Mouse (Mus musculus): ENCODE data around the gene Lins1. TPM values are rescaled to one million over a fixed set of nuclear protein-coding genes. Genes with fewer than 3 reads are reported as not detected.

Gene Lins1
- 10 to 100 TPM in 1 of 2 experiments, 1 to 10 TPM in 1; 9.7 to 10.1 TPM for total RNA-seq (2021)

DNA sequence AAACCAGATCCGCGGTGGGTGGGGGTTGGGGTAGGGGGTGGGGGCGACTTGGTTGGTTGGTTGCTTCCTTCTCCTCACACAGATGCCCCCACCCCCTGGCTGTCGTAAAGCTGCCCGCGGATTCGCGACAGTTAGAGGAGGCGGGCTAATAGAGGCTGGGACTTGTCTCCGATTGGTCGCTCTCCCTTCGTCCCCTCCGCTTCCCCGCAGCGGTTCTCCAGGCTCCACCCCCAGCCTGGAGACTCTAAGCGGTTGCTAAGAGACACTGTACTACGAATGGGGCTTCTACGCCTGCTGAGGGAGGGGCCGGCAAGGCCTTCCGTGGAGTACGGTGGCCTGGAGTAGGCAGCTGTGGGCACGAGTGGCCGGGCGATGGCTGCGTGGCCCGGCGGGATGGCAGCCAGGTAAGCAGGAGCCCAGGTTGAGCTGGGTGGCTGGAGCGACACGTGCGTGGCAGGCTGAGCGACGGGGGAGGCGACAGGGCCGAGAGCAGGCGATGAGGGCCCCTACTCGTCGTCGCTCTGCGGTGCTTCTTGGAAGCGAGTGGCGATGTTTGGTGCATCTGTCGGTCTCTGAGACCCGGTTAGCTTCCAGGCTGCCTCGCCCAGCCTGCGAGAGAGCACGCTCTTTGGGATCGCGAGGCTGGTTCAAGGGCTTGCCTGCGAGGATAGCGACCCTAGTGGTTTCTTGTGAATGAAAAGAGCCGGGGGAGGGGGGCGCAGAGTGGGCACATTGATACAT is at the start of gene Lins1:
Gene Lins1 (plus strand): TSS at position 270 of the 741 bp plus-strand sequence.
- DNase-seq, result peak; percentile 98 to 99

GRCm38 (mm10) chr7:66645736-66646135 is 44.0 kb upstream of the Lins1 start:
- DNase-seq, result no peak

GRCm38 (mm10) chr7:66649181-66649580 is 40.5 kb upstream of the Lins1 start:
- no peak for DNase-seq

DNA sequence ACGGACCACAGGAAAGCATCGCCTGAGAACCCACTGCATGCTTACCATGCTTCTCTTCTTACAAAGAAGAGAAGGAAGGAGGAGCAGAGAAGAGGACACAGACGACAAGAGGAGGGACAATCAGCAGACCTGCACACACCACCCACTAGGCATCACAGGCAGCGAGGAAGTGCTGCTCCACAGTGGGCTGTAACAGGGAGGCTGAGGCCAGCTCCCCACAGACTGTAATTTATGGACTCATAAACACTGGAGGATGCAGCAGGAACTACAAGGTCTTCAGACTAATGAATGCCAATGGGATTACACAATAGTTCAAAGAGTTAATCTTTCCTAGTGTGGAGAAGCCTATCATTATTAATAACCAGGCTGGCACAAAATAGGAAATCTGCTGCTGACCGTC is 38.8 kb upstream of the Lins1 start:
- no peak for DNase-seq

GRCm38 (mm10) chr7:66652216-66652615 is 37.5 kb upstream of the Lins1 start:
- no peak for DNase-seq

DNA sequence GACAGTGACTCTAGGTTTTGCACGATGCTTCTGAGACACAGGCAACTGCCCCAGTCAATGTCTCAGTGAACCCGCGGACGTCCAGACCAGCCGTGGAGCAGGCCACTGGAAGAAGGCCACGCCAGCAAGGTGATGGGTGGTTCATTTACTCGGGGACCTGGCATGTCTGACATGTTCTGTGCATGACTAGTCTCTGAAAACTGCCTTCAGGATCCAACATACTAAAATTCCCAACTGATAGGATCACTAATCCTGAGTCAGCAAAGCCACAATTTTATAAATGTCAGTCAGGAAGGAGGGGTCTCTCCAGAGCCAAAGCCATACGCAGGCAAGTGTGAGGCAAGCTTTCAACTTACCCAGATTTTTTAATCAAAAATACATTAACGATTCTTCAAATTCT is 36.1 kb upstream of the Lins1 start:
- DNase-seq, result no peak

GRCm38 (mm10) chr7:66655471-66655870 is 34.2 kb upstream of the Lins1 start:
- no peak for DNase-seq

DNA sequence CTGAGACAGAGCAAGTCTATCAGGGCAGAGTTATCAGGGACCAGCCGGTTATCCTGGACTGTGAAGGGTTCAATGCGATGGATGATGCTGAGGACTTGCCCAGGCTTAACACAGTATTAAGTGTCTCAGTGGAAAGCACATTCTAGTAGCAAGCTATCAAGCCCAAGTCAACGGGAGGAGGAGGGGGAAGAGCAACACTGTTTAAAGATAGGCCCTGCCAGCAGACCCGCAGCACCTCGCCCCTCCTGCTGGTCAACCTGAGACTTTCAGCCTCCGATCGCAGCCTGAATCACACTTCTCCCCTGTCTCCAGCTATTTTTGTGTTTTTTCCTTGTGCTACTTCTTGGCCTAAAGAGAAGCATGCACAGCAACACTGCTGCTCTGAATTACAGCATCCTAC is 29.4 kb upstream of the Lins1 start:
- DNase-seq, result no peak

- DNase-seq, result no peak
Measured at GRCm38 (mm10) chr7:66660972-66661371, 28.7 kb upstream of the Lins1 start.

DNA sequence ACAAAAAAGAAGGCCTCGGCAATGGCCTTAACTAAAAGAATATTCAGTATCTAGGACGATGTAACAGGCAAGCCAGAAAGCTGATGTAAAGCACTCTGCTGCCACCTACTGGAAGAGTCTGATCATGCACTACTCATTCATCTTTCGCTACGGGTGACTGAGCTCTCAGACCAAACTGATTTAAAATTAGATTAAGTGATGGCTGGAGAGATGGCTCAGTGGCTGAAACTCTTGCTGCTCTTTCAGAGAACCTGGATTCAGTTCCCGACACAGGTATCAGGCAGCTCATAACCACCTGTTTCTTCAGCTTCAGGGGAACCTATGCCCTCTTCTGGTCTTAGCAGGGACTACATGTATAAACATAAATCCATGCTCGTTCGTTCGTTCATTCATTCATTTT is 28.1 kb upstream of the Lins1 start:
- peak; percentile 62 to 76 for DNase-seq

DNA sequence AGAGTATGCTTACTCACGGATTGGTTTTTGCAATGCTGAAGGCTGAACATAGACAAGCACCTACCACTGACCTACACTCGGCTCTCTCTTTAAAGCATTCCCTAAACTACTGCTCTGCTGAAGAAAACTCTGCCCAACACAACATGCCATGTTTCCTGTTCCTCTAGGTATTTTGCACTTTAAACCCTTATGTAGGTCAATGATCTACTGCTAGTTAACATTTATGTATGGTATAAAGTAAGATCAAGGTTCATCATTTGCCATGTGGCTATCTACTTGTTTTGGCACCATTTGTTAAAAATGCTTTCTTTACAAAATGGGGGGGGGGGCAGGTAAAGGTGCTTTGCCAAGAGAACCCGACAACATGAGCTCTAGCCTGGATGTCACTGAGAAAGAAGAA is 26.1 kb upstream of the Lins1 start:
- no peak for DNase-seq

- no peak for DNase-seq
Measured at GRCm38 (mm10) chr7:66667064-66667463, 22.6 kb upstream of the Lins1 start.

DNA sequence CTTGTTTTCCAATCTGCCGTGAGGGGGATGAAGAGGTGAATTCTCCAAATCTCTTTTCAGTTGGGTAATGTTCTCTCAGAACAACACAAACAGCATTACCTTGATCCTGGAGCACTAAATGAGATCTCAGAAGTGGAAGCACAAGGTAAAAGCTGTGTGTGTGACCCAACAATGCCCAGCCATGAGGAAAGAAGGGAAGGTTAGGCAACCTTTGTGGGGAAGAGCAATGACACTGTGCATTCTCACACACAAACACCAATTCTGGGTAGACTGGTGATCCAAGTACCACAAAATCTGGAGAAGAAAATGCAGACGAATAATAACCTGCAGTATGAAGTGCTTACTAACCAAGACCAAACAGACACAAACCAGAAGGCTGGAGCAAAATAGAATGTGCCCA is 13.9 kb upstream of the Lins1 start:
- no peak for DNase-seq

DNA sequence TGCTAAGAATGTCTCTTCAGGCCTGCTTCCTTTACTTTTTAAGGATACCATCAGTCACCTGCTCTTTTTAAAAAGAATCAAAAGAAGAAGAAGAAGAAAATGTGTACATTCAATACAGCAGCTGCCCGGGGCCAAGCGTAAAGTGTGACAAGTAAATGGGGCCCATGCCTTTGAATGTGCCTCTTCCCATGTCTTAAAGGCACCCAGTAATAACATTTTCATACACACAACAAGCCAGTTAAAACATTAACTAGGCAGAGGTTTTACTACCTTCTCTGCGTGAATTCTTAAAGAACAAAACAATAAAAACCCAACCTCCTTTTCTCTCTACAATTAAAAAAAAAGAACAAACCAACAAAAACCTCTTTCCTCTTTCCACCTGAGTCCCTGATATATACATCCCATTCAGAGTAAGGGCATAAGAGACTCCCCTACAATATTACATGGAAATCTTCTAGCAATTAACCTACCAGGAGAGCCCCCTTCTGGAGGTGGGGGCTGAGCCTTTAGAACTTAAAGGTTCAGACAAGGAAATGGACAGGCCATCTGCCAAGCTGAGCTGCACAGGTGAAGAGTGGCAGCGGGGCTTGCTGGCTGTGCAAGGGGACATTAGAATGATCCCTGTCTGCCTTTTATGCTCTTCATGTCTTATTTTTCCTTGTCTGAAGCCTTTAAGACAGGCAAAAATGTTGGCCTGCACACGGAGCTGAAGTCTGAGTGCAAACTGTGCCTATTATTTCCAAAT is 7.4 kb upstream of the Lins1 start:
- no peak for DNase-seq

GRCm38 (mm10) chr7:66688721-66689120 is 968 bp upstream of the Lins1 start:
- no peak for DNase-seq

DNA sequence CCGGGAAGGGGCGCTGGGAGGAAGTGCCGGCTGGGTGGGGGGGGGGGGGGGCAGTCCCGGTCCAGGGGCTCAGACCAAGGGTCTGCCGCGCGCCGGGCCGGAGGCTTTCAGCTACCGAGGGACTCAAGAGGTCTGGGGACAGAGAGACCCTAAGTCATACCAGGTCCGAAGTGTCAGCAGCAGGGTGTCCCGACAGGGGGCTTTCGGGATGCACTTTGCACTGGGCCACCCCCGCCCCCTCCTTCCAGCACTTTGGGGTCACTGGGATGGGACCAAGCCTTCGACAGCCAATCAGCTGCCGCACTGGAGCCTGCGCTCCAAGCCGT is 432 bp upstream of the Lins1 start, which contains the start of gene Asb7:
Gene Asb7 (minus strand): TSS at position 303 of the 326 bp plus-strand sequence.
- DNase-seq, result no peak

GRCm38 (mm10) chr7:66694467-66694866 is 4.8 kb downstream of the Lins1 start:
- no peak for DNase-seq

DNA sequence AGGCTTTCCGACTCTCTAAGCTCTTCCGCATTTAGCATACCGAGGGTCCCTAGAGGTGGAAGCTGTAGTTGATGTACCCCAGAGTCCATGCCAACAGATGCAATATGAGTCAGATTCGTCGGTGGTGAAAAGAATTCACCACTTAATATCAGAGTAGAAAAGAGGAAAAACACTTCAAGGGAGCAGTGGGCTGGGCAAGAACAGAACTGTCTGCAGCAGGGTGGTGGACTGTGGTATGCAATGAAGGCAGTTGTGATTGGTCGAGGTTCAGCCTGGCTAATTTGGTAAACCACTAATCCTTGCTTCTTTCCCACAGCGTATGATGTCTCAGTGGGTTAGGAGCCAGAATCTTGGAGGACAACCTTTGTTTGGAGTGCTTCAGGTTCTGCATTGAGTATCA is 13.0 kb downstream of the Lins1 start:
- DNase-seq, result no peak

DNA sequence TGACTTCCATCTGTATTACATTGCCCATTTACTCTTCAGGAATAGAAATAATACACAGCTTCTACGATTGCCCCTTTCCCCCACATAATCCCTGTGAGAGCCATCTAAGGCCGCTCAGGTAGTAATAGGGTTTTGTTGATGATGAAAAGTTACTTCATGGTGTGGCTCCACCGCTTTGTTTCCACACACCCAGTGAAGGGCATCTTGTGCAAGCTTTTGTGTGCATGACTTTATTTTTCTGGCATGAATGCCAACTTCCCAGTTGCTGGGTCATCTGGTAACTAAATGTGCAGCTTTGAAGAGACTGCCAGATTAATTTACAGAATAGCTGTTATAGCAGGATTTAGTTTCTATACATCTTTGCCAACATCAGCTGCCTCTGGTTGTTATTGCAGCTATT is 14.9 kb downstream of the Lins1 start:
- no peak for DNase-seq

DNA sequence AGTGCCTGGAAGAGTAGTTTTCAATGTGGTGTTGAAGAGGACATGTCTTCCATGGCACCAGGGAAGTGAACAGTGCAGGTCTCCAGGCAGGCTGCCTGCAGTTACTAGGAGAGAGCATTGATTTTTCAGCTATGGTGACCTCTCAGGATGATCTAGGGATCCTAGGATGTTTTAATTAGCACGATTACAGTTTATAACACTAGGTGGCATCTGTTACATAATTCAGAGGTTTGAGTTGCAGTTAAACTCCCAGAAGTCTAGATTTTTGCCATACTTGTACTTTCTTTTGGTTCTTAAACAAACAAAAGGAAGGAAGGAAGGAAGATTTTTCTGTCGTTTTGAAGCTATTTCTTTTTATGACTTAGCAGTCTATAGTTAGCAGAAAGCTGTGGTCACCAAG is 21.5 kb downstream of the Lins1 start:
- no peak for DNase-seq

DNA sequence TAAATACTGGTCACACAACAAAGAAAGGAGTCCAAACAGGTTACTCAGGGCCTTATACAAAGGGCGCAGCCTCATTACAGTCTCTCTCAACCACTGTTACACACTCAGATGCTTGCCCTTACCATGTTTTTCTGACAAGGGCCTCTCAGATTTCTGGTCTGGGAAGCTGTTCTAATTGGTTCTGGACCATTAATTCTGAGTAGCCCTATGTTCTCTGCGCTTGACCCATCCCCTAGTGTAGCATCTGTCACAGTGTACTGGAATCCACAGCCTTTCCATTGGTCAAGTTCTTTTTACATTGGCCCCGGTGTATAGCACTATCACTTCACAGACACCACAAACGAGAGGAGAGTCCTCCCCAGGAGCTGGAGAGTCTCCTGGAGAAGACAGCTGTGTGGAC is 34.8 kb downstream of the Lins1 start:
- DNase-seq, result no peak

DNA sequence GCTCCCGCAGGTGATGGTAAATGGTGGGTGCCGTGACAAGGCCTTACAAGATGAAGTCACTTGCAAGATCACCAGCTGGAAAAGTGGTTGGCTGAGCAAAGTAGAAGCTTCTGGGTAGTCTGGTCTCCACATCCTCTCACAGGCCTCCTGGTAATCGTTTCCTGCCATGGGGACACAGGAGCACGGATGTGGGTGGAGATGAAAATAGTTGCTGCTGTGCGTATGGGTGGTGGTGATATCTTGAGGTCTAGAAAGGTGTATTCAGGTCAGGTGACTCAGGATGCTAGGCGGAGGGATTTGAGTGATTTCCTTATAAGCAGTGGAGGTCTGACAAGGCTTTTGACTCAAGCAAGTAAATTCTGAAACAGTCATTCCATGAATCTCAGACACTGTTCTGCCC is 35.3 kb downstream of the Lins1 start:
- DNase-seq, result no peak

GRCm38 (mm10) chr7:66728072-66728471 is 38.4 kb downstream of the Lins1 start:
- no peak for DNase-seq

- DNase-seq, result no peak
Measured at GRCm38 (mm10) chr7:66729232-66729631, 39.5 kb downstream of the Lins1 start.
